Mouse (Mus musculus): ENCODE results near the gene 4933428G20Rik. TPM values are rescaled to one million over a fixed set of nuclear protein-coding genes. Genes with fewer than 3 reads are reported as not detected.

Gene 4933428G20Rik
- polyA plus RNA-seq, 1 experiment: not detected

- no peaks in the 10 kb centered on the region for H3K27me3 ChIP-seq (ENCODE audit: control insufficient read depth, insufficient read depth, low read length)
- TF ChIP-seq CTCF (IDR thresholded peaks at IDR 0.05; ENCODE audit: borderline replicate concordance, control insufficient read depth, extremely low read depth, insufficient read depth, low read length, poor library complexity) (no peak), POLR2A (IDR thresholded peaks at IDR 0.05; ENCODE audit: control insufficient read depth, extremely low read depth, insufficient read depth, low read length, poor library complexity) (no peak)
- 10% methylated on average over 5 of the region's 5 CpGs for WGBS
- peak; percentile 25 for DNase-seq
- no peak overlapping the region for H3K4me3 ChIP-seq (ENCODE audit: control insufficient read depth, insufficient read depth, low read length)
- peaks cover 48% of the 10 kb centered on the region for H3K4me1 ChIP-seq (replicated peaks; ENCODE audit: control insufficient read depth, insufficient read depth, low read length)
- peak overlapping the region; percentile 65 for H3K27ac ChIP-seq (ENCODE audit: control insufficient read depth, insufficient read depth, low read length)
- H3K36me3 ChIP-seq (ENCODE audit: control insufficient read depth, insufficient read depth, low read length): no peaks in the 10 kb centered on the region
Measured at GRCm38 (mm10) chr11:97509058-97509457, 8.9 kb upstream of the 4933428G20Rik start.

GRCm38 (mm10) chr11:97508198-97508597 is 8.1 kb upstream of the 4933428G20Rik start:
- TF ChIP-seq POLR2A (IDR thresholded peaks at IDR 0.05; ENCODE audit: control insufficient read depth, extremely low read depth, insufficient read depth, low read length, poor library complexity) (no peak), CTCF (IDR thresholded peaks at IDR 0.05; ENCODE audit: borderline replicate concordance, control insufficient read depth, extremely low read depth, insufficient read depth, low read length, poor library complexity) (no peak)
- peaks cover 48% of the 10 kb centered on the region for H3K4me1 ChIP-seq (replicated peaks; ENCODE audit: control insufficient read depth, insufficient read depth, low read length)
- 46% methylated on average over 3 of the region's 3 CpGs for WGBS

DNA sequence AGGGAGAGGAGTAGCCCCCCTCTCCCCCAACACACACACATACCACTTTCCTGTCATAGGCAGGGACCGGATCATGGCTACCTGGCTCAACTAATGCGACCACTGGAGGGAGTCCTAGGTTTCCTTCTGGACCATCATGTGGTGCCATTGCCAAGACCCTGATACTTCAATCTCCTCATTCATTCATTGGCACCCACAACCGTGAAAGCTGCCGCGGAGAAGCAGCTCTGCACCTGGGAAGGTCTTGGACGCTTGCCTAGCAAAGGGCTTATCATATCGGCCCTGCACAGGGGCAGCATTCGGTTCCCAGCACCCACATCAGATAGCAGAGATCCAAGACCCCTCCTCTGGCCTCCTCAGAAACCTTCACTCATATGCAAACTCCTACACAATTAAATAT is 6.2 kb upstream of the 4933428G20Rik start:
- TF ChIP-seq CTCF (IDR thresholded peaks at IDR 0.05; ENCODE audit: borderline replicate concordance, control insufficient read depth, extremely low read depth, insufficient read depth, low read length, poor library complexity) (no peak), POLR2A (IDR thresholded peaks at IDR 0.05; ENCODE audit: control insufficient read depth, extremely low read depth, insufficient read depth, low read length, poor library complexity) (no peak)
- peaks cover 36% of the 10 kb centered on the region for H3K4me1 ChIP-seq (replicated peaks; ENCODE audit: control insufficient read depth, insufficient read depth, low read length)
- no peaks in the 10 kb centered on the region for H3K36me3 ChIP-seq (ENCODE audit: control insufficient read depth, insufficient read depth, low read length)
- WGBS: 82% methylated on average over 8 of the region's 8 CpGs
- no peak overlapping the region for H3K27ac ChIP-seq (ENCODE audit: control insufficient read depth, insufficient read depth, low read length)
- DNase-seq: no peak
- no peaks in the 10 kb centered on the region for H3K27me3 ChIP-seq (ENCODE audit: control insufficient read depth, insufficient read depth, low read length)
- no peak overlapping the region for H3K4me3 ChIP-seq (ENCODE audit: control insufficient read depth, insufficient read depth, low read length)

More at GRCm38 (mm10) chr11:97508198-97508597, 8.1 kb upstream of the 4933428G20Rik start:
- DNase-seq: no peak
- Histone ChIP-seq H3K27ac (ENCODE audit: control insufficient read depth, insufficient read depth, low read length) (no peak overlapping the region; the same call in 1 of the 2 replicates), H3K4me3 (ENCODE audit: control insufficient read depth, insufficient read depth, low read length) (no peak overlapping the region), H3K27me3 (ENCODE audit: control insufficient read depth, insufficient read depth, low read length) (no peaks in the 10 kb centered on the region), H3K36me3 (ENCODE audit: control insufficient read depth, insufficient read depth, low read length) (no peaks in the 10 kb centered on the region)

DNA sequence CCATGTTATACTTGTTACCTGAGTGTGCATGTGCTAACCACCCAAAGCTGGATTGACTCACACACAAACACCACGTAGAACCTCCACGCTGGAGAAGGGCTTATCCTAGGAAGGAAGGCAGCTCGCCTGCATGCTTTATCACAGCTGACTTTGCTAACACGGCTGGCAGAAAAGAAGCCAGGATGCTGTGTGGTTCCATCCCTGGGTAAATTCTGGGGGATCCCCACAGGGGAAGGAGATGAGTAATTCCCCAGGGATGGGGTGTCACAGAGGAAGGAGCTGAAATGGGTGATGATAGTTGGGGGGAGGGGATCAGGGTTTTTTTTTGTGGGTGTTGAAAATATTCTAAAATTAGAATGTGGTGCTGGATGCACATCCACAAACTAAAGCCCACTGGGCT is 5.6 kb upstream of the 4933428G20Rik start:
- TF ChIP-seq CTCF (IDR thresholded peaks at IDR 0.05; ENCODE audit: borderline replicate concordance, control insufficient read depth, extremely low read depth, insufficient read depth, low read length, poor library complexity) (no peak), POLR2A (IDR thresholded peaks at IDR 0.05; ENCODE audit: control insufficient read depth, extremely low read depth, insufficient read depth, low read length, poor library complexity) (no peak)
- 90% methylated on average over 4 of the region's 4 CpGs for WGBS
- H3K27ac ChIP-seq (ENCODE audit: control insufficient read depth, insufficient read depth, low read length): no peak overlapping the region
- peaks cover 32% of the 10 kb centered on the region for H3K4me1 ChIP-seq (replicated peaks; ENCODE audit: control insufficient read depth, insufficient read depth, low read length)
- H3K36me3 ChIP-seq (ENCODE audit: control insufficient read depth, insufficient read depth, low read length): no peaks in the 10 kb centered on the region
- DNase-seq: no peak
- no peaks in the 10 kb centered on the region for H3K27me3 ChIP-seq (ENCODE audit: control insufficient read depth, insufficient read depth, low read length)
- no peak overlapping the region for H3K4me3 ChIP-seq (ENCODE audit: control insufficient read depth, insufficient read depth, low read length)

- WGBS: 92% methylated on average over 4 of the region's 4 CpGs
- H3K27ac ChIP-seq (ENCODE audit: control insufficient read depth, insufficient read depth, low read length): no peak overlapping the region
- no peak overlapping the region for H3K4me3 ChIP-seq (ENCODE audit: control insufficient read depth, insufficient read depth, low read length)
- H3K36me3 ChIP-seq (ENCODE audit: control insufficient read depth, insufficient read depth, low read length): no peaks in the 10 kb centered on the region
- H3K27me3 ChIP-seq (ENCODE audit: control insufficient read depth, insufficient read depth, low read length): no peaks in the 10 kb centered on the region
- no peak for TF ChIP-seq POLR2A (IDR thresholded peaks at IDR 0.05; ENCODE audit: control insufficient read depth, extremely low read depth, insufficient read depth, low read length, poor library complexity)
- no peak for TF ChIP-seq CTCF (IDR thresholded peaks at IDR 0.05; ENCODE audit: borderline replicate concordance, control insufficient read depth, extremely low read depth, insufficient read depth, low read length, poor library complexity)
- peaks cover 6% of the 10 kb centered on the region for H3K4me1 ChIP-seq (replicated peaks; ENCODE audit: control insufficient read depth, insufficient read depth, low read length)
- no peak for DNase-seq
Measured at GRCm38 (mm10) chr11:97502846-97503245, 2.7 kb upstream of the 4933428G20Rik start.

- peaks cover 2% of the 10 kb centered on the region; the same call in 1 of the 2 replicates for H3K4me1 ChIP-seq (replicated peaks; ENCODE audit: control insufficient read depth, insufficient read depth, low read length)
- no peaks in the 10 kb centered on the region for H3K27me3 ChIP-seq (ENCODE audit: control insufficient read depth, insufficient read depth, low read length)
- H3K36me3 ChIP-seq (ENCODE audit: control insufficient read depth, insufficient read depth, low read length): no peaks in the 10 kb centered on the region
- no peak overlapping the region for H3K27ac ChIP-seq (ENCODE audit: control insufficient read depth, insufficient read depth, low read length)
- DNase-seq: no peak
- TF ChIP-seq CTCF (IDR thresholded peaks at IDR 0.05; ENCODE audit: borderline replicate concordance, control insufficient read depth, extremely low read depth, insufficient read depth, low read length, poor library complexity): no peak
- 68% methylated on average over 9 of the region's 9 CpGs for WGBS
- H3K4me3 ChIP-seq (ENCODE audit: control insufficient read depth, insufficient read depth, low read length): no peak overlapping the region
Measured at GRCm38 (mm10) chr11:97502383-97502782, 2.2 kb upstream of the 4933428G20Rik start.
